ENCODE assay signal across 8 mouse cellular contexts in the genomic region with DNA sequence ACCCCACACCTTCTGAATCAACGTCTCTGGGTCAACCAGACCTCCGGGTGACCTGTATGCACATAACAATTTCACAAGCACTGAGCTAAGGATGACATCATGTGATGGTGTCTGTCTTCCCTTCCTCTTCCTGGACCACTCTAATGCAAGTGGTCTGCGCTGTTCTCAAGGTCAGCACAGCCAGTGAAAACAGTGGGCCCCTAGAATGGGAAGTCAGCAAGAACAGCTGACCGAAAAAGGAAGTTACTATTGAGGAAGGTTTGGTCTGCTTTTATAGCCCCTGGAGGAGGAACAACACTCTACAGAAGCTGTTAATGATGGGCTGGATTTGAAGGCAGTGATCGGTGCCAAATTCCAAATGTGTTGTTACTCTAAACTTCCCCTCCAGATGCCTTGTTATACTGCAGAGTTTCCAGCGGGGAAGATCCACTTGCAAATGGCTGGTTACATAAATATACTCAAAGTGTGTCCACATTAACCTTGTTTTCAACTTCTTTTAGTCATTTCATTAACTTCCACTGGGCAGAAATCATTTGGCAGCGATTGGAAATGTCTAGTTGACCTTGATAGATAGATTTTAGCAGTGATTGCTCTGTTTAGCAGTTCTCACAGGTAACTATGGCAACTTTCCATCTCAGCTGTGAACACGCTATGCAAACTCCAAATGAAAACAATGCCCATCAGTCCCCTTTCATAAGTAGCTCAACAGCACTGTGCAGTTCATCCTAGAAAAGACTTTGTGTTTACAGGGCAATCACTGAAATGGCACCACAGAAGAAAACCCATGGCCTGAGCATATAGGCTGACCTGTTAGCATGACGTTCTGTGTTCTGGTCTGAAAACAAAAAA.
DNase-seq lines count a peak whose midpoint lies in the region; ATAC-seq and TF ChIP-seq lines count a peak whose summit lies in the region.

No protein-coding gene starts in this region.

- H3K27ac ChIP-seq in liver, embryonic 16.5 days (ENCODE audit: low read length), result peak overlapping the region; percentile 21; the same call in 1 of the 2 replicates
- H3K27ac ChIP-seq in spleen, adult 2 months (ENCODE audit: insufficient read depth, low read length), result peak overlapping the region; percentile 57
- no peak overlapping the region; the same call in 1 of the 2 replicates for H3K27ac ChIP-seq in midbrain, embryonic 15.5 days

- peak; percentile 66 for DNase-seq in layer of hippocampus, adult 11-12 months (ENCODE audit: low spot score)
- no peak for DNase-seq in layer of hippocampus, adult 8-10 months (ENCODE audit: low spot score in 2 of 2)
- peak; percentile 7 for DNase-seq in adipocyte (ENCODE audit: low spot score)
- DNase-seq in spleen, adult 2 months (ENCODE audit: low read depth in 1 of 2, low spot score in 2 of 2), result peak; percentile 31 to 55
- no peak for DNase-seq in testis, postnatal 10 days (ENCODE audit: low spot score)

- TF ChIP-seq CTCF in spleen, adult 2 months (IDR thresholded peaks at IDR 0.05; ENCODE audit: extremely low read depth, insufficient read depth, insufficient read length, insufficient replicate concordance), result no peak

- ATAC-seq in hematopoietic stem cell, adult 5-6 weeks (replicated peaks in 1 of 2; ENCODE audit: insufficient read depth in 1 of 2, low FRiP score in 2 of 2, low TSS enrichment in 1 of 2, low read depth in 1 of 2, poor library complexity in 2 of 2, severe bottlenecking in 2 of 2), result peak; percentile 97
- peak; percentile 63 for ATAC-seq in liver, embryonic 16.5 days (ENCODE audit: low read depth)
- ATAC-seq in midbrain, embryonic 15.5 days (replicated peaks), result no peak

- 25% methylated on average over 9 of the region's 9 CpGs for WGBS in liver, embryonic 16.5 days (ENCODE audit: insufficient replicate concordance)
- 29% methylated on average over 9 of the region's 9 CpGs for WGBS in spleen, adult 2 months
- WGBS in midbrain, embryonic 15.5 days, result 74% methylated on average over 9 of the region's 9 CpGs

- H3K9ac ChIP-seq in liver, embryonic 16.5 days (ENCODE audit: low read depth, low read length), result no peak overlapping the region
- no peak overlapping the region for H3K9ac ChIP-seq in midbrain, embryonic 15.5 days

- H3K9me3 ChIP-seq in liver, embryonic 16.5 days (replicated peaks; ENCODE audit: control insufficient read depth, low read length), result no peaks in the 10 kb centered on the region
- no peaks in the 10 kb centered on the region for H3K9me3 ChIP-seq in midbrain, embryonic 15.5 days

- H3K4me1 ChIP-seq in liver, embryonic 16.5 days (ENCODE audit: control insufficient read depth, low read depth, low read length), result no peaks in the 10 kb centered on the region
- H3K4me1 ChIP-seq in spleen, adult 2 months (ENCODE audit: control insufficient read depth, insufficient read depth, insufficient read length), result peaks cover 18% of the 10 kb centered on the region
- peaks cover 26% of the 10 kb centered on the region for H3K4me1 ChIP-seq in midbrain, embryonic 15.5 days

- no peaks in the 10 kb centered on the region for H3K27me3 ChIP-seq in liver, embryonic 16.5 days (ENCODE audit: control insufficient read depth, insufficient read depth, low read depth, low read length)
- no peaks in the 10 kb centered on the region for H3K27me3 ChIP-seq in spleen, adult 2 months (ENCODE audit: control insufficient read depth, insufficient read depth, low read length)
- H3K27me3 ChIP-seq in midbrain, embryonic 15.5 days (replicated peaks), result no peaks in the 10 kb centered on the region

- TF ChIP-seq POLR2A in spleen, adult 2 months (IDR thresholded peaks at IDR 0.05; ENCODE audit: low read depth, low read length), result no peak

- H3K4me2 ChIP-seq in liver, embryonic 16.5 days (ENCODE audit: low read depth, low read length), result no peak overlapping the region
- H3K4me2 ChIP-seq in midbrain, embryonic 15.5 days, result no peak overlapping the region

- H3K36me3 ChIP-seq in liver, embryonic 16.5 days (ENCODE audit: control insufficient read depth, insufficient read depth), result no peaks in the 10 kb centered on the region
- no peaks in the 10 kb centered on the region for H3K36me3 ChIP-seq in spleen, adult 2 months (ENCODE audit: control insufficient read depth, insufficient read depth, low read length)
- no peaks in the 10 kb centered on the region for H3K36me3 ChIP-seq in midbrain, embryonic 15.5 days (replicated peaks)

- H3K4me3 ChIP-seq in liver, embryonic 16.5 days (ENCODE audit: low read depth, low read length), result no peak overlapping the region
- H3K4me3 ChIP-seq in spleen, adult 2 months (ENCODE audit: extremely low read depth, insufficient read depth, insufficient read length), result no peak overlapping the region
- no peak overlapping the region for H3K4me3 ChIP-seq in midbrain, embryonic 15.5 days

Comparison
In these comparisons a context has a peak if more than half of its experiments do, and no peak if none do; other contexts are left out.
1. DNase-seq: peak in layer of hippocampus, adult 11-12 months (single experiment), adipocyte (single experiment) and spleen, adult 2 months (2 of 2); none in layer of hippocampus, adult 8-10 months (0 of 2) and testis, postnatal 10 days (single experiment).